Comparison of ENCODE assay signal across 8 mouse cellular contexts in the genomic region with DNA sequence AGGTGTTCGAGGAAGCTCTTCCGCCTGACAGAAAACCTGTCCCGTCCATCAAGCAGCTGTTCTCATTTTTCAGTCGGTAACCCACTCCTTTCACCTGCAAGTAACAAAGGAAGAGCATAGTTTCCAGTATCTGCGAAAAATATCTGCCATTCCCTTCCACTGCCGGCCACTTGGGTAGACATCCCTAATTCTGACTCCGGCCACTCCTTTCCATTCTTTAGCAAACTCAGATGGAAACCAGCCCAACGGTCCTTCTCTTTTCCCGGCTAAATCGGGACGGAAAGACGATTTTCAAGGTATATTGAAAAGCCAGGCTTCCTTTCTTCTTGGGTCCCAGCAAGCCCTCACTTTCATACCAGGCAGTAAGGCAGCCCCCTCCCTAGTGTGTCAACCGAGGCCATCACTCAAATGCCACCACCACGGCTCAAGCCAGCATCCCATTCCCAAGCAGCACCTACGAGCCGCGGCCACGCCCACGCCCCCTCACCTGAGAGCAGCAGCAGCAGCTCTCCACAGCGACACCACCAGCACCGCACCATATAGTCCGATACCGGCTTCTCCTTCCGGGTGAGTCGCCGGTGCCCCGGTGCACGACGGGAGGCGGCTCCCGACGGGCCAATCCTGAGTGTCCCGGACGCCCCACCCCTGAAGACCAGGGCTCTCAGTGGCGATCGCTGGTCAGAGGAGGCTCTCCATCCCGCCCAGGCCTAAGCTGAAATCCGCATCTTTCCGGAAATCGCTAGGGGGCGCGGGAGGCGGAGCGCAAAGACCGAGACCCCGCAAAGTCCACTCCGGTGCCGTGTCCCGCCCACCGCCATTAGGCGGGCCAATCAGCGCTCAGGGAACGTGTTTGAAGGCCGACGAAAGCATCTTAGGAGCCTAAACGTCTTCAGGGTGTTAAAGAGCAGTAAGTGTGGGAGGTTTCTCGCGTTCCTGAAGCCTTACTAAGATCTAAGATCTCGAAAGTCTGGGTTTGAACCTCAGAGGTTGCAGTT. TPM values are rescaled to one million over a fixed set of nuclear protein-coding genes. Genes with fewer than 3 reads are reported as not detected.
DNase-seq lines count a peak whose midpoint lies in the region; ATAC-seq and TF ChIP-seq lines count a peak whose summit lies in the region.

Snx11 (minus strand) TSS at position 592 of the 995 bp plus-strand sequence.

- H3K36me3 ChIP-seq in kidney, embryonic 14.5 days (ENCODE audit: control insufficient read depth, insufficient read depth, low read length), result peaks cover 12% of the 10 kb centered on the region
- peaks cover 17% of the 10 kb centered on the region; the same call in 1 of the 2 replicates for H3K36me3 ChIP-seq in limb, embryonic 15.5 days

- TF ChIP-seq CTCF in bone marrow macrophage, adult 2 months (IDR thresholded peaks at IDR 0.05; ENCODE audit: low read depth, low read length), result no peak
- peak; percentile 33; the same call in 1 of the 2 replicates for TF ChIP-seq CTCF in embryonic fibroblast, embryonic 13.5 days (IDR thresholded peaks at IDR 0.05; ENCODE audit: borderline replicate concordance, insufficient read depth, low read length)

- peak; percentile 100 for DNase-seq in A20 (ENCODE audit: low read depth, low spot score)
- DNase-seq in heart, adult 9 months (ENCODE audit: low spot score in 2 of 2), result peak; percentile 100
- peak; percentile 99 for DNase-seq in monocyte, adult 2 months (ENCODE audit: low read depth in 1 of 2, low spot score in 2 of 2)
- peak; percentile 100 for DNase-seq in spleen, postnatal 36 days (ENCODE audit: low spot score in 2 of 2)

- no peaks in the 10 kb centered on the region for H3K9me3 ChIP-seq in kidney, embryonic 14.5 days (ENCODE audit: control insufficient read depth, low read length)
- no peaks in the 10 kb centered on the region for H3K9me3 ChIP-seq in limb, embryonic 15.5 days

- H3K9ac ChIP-seq in kidney, embryonic 14.5 days (ENCODE audit: low read depth, low read length), result peak within 1 kb of the TSS; percentile 58
- H3K9ac ChIP-seq in limb, embryonic 15.5 days, result peak within 1 kb of the TSS; percentile 37

- H3K27ac ChIP-seq in bone marrow macrophage, adult 2 months (ENCODE audit: insufficient read depth, low read depth, low read length), result peak within 1 kb of the TSS; percentile 88
- H3K27ac ChIP-seq in embryonic fibroblast, embryonic 13.5 days (ENCODE audit: insufficient read depth, low read length), result peak within 1 kb of the TSS; percentile 88
- peak within 1 kb of the TSS; percentile 65; the same call in 1 of the 2 replicates for H3K27ac ChIP-seq in kidney, embryonic 14.5 days (ENCODE audit: low read depth, low read length)
- peak within 1 kb of the TSS; percentile 43 for H3K27ac ChIP-seq in limb, embryonic 15.5 days

- peak within 1 kb of the TSS; percentile 89 for H3K4me3 ChIP-seq in bone marrow macrophage, adult 2 months (ENCODE audit: insufficient read depth, low read length)
- peak within 1 kb of the TSS; percentile 96 for H3K4me3 ChIP-seq in embryonic fibroblast, embryonic 13.5 days (ENCODE audit: insufficient read depth, low read length)
- H3K4me3 ChIP-seq in kidney, embryonic 14.5 days (ENCODE audit: low read length), result peak within 1 kb of the TSS; percentile 75
- peak within 1 kb of the TSS; percentile 64 for H3K4me3 ChIP-seq in limb, embryonic 15.5 days

- H3K4me2 ChIP-seq in kidney, embryonic 14.5 days (replicated peaks; ENCODE audit: low read depth, low read length), result peak within 1 kb of the TSS; percentile 83
- peak within 1 kb of the TSS; percentile 84 for H3K4me2 ChIP-seq in limb, embryonic 15.5 days

- under 1% methylated on average over 59 of the region's 59 CpGs for WGBS in kidney, embryonic 14.5 days
- under 1% methylated on average over 59 of the region's 59 CpGs for WGBS in limb, embryonic 15.5 days

- ATAC-seq in kidney, embryonic 14.5 days (ENCODE audit: low FRiP score, low TSS enrichment), result peak; percentile 100
- peak; percentile 99 for ATAC-seq in limb, embryonic 15.5 days (ENCODE audit: insufficient number of reproducible peaks, low FRiP score, low TSS enrichment, low read depth)

- peak; percentile 52; the same call in 1 of the 2 replicates for TF ChIP-seq POLR2A in bone marrow macrophage, adult 2 months (IDR thresholded peaks at IDR 0.05; ENCODE audit: borderline replicate concordance, low read depth, low read length)
- peak; percentile 95 for TF ChIP-seq POLR2A in embryonic fibroblast, embryonic 13.5 days (IDR thresholded peaks at IDR 0.05; ENCODE audit: low read depth, low read length)

- peaks cover 25% of the 10 kb centered on the region for H3K4me1 ChIP-seq in bone marrow macrophage, adult 2 months (ENCODE audit: control insufficient read depth, insufficient read depth, low read length)
- peaks cover 7% of the 10 kb centered on the region; the same call in 1 of the 2 replicates for H3K4me1 ChIP-seq in embryonic fibroblast, embryonic 13.5 days (ENCODE audit: control insufficient read depth, insufficient read depth, low read length)
- peaks cover 13% of the 10 kb centered on the region for H3K4me1 ChIP-seq in kidney, embryonic 14.5 days (ENCODE audit: control insufficient read depth, insufficient read depth, low read length)
- H3K4me1 ChIP-seq in limb, embryonic 15.5 days, result peaks cover 11% of the 10 kb centered on the region

- no peaks in the 10 kb centered on the region for H3K27me3 ChIP-seq in kidney, embryonic 14.5 days (ENCODE audit: control insufficient read depth, insufficient read depth, low read length)
- no peaks in the 10 kb centered on the region for H3K27me3 ChIP-seq in limb, embryonic 15.5 days

RNA-seq across cellular contexts. Expression of gene Snx11, which starts in this region (rescaled TPM):
- polyA plus RNA-seq in bone marrow macrophage, adult 2 months (2012; ENCODE audit: insufficient read depth, insufficient read length, missing spikeins), result 37.0 and 37.8 TPM in 2 replicates
- 31.1 and 32.5 TPM in 2 replicates for polyA plus RNA-seq in embryonic fibroblast, embryonic 13.5 days (2011; ENCODE audit: insufficient read length, low read depth, missing spikeins)
- 8.6 and 10.2 TPM in 2 replicates for polyA plus RNA-seq in kidney, embryonic 14.5 days (2014; fragmentation: Nextera tagmentation; extraction: Ambion mirVana)
- polyA plus RNA-seq in limb, embryonic 15.5 days (2015; fragmentation: Nextera tagmentation; extraction: Ambion mirVana), result 20.9 and 22.1 TPM in 2 replicates

Comparison
In these comparisons a context has a peak if more than half of its experiments do, and no peak if none do; other contexts are left out.
1. Peak in every context shown above with its lines: DNase-seq, ATAC-seq, H3K4me3 ChIP-seq and H3K27ac ChIP-seq.